Mouse (Mus musculus) c-Kit-positive CD71-positive TER-119-negative erythroid progenitor cells, embryonic 14.5 days (primary cell): ENCODE measurements around the gene Fam83b.

ENCODE experiments used
- DNase-seq: peaks from one replicate; pipeline ENCODE4 v3.0.0-alpha.2; 2013; ENCODE audit warnings: low read depth

The Fam83b gene

GRCm38 (mm10) chr9:76566515-76567280, at the start of gene Fam83b:
Fam83b (minus strand) TSS chr9:76567116.
- no peak for DNase-seq

GRCm38 (mm10) chr9:76614165-76614564, 47.2 kb upstream of the Fam83b start:
- no peak for DNase-seq

GRCm38 (mm10) chr9:76603744-76604143, 36.8 kb upstream of the Fam83b start:
- DNase-seq, result no peak

GRCm38 (mm10) chr9:76602874-76603273, 36.0 kb upstream of the Fam83b start:
- no peak for DNase-seq

- no peak for DNase-seq
Observed at GRCm38 (mm10) chr9:76597395-76597794, 30.5 kb upstream of the Fam83b start.

GRCm38 (mm10) chr9:76593841-76594240, 26.9 kb upstream of the Fam83b start:
- no peak for DNase-seq

GRCm38 (mm10) chr9:76583943-76584342, 17.0 kb upstream of the Fam83b start:
- no peak for DNase-seq

- DNase-seq, result no peak
Observed at GRCm38 (mm10) chr9:76581966-76582365, 15.1 kb upstream of the Fam83b start.

GRCm38 (mm10) chr9:76567281-76567655, 352 bp upstream of the Fam83b start:
- no peak for DNase-seq

- DNase-seq, result no peak
Observed at GRCm38 (mm10) chr9:76565656-76566055, 1.3 kb downstream of the Fam83b start.

GRCm38 (mm10) chr9:76564071-76564470, 2.8 kb downstream of the Fam83b start:
- no peak for DNase-seq

- no peak for DNase-seq
Observed at GRCm38 (mm10) chr9:76562794-76563193, 4.1 kb downstream of the Fam83b start.

- DNase-seq, result peak; percentile 25
Observed at GRCm38 (mm10) chr9:76559240-76559639, 7.7 kb downstream of the Fam83b start.

GRCm38 (mm10) chr9:76553758-76554157, 13.2 kb downstream of the Fam83b start:
- no peak for DNase-seq

- no peak for DNase-seq
Observed at GRCm38 (mm10) chr9:76553115-76553514, 13.8 kb downstream of the Fam83b start.

GRCm38 (mm10) chr9:76546714-76547113, 20.2 kb downstream of the Fam83b start:
- no peak for DNase-seq

GRCm38 (mm10) chr9:76540684-76541083, 26.2 kb downstream of the Fam83b start:
- DNase-seq, result no peak

- DNase-seq, result no peak
Observed at GRCm38 (mm10) chr9:76539953-76540621, 26.8 kb downstream of the Fam83b start.

GRCm38 (mm10) chr9:76539271-76539670, 27.6 kb downstream of the Fam83b start:
- no peak for DNase-seq

GRCm38 (mm10) chr9:76536032-76536431, 30.9 kb downstream of the Fam83b start:
- DNase-seq, result no peak

GRCm38 (mm10) chr9:76532403-76532802, 34.5 kb downstream of the Fam83b start:
- no peak for DNase-seq

GRCm38 (mm10) chr9:76531368-76531767, 35.5 kb downstream of the Fam83b start:
- DNase-seq, result no peak

GRCm38 (mm10) chr9:76525592-76525991, 41.3 kb downstream of the Fam83b start:
- DNase-seq, result no peak

- DNase-seq, result no peak
Observed at GRCm38 (mm10) chr9:76523075-76523474, 43.8 kb downstream of the Fam83b start.
